Mouse (Mus musculus) gastrocnemius, adult 2 months (tissue): ENCODE data around the gene Rlbp1. TPM values are rescaled to one million over a fixed set of nuclear protein-coding genes. Genes with fewer than 3 reads are reported as not detected.

Experiments
- DNase-seq: peaks from one replicate; pipeline ENCODE4 v3.0.0; 2022
- H3K27ac ChIP-seq: fragments of 200-600 bp; 2 replicates; pipeline ENCODE4 v1.8.1; 2022; ENCODE audit warnings: mild to moderate bottlenecking
- H3K4me3 ChIP-seq: fragments of 200-600 bp; 2 replicates; pipeline ENCODE4 v1.8.1; 2022; ENCODE audit warnings: mild to moderate bottlenecking, moderate library complexity
- CTCF ChIP-seq: fragments of 200-600 bp; IDR thresholded peaks from 2 replicates; pipeline ENCODE4 v1.8.1; 2022; ENCODE audit warnings: antibody characterized with exemption, mild to moderate bottlenecking, moderate library complexity
- intact Hi-C: fragments of 180-260 bp; cut with DNase I; formaldehyde crosslinking; loops from one replicate; pipeline ENCODE4 v1.15.1; 2025
- total RNA-seq, 2 experiments: library from RNA; stranded (reverse); gene quantifications; 2 replicates each; pipeline ENCODE4 v1.2.3; 2021

Gene Rlbp1
- total RNA-seq, 2 experiments from 2014 or later: not detected

DNA sequence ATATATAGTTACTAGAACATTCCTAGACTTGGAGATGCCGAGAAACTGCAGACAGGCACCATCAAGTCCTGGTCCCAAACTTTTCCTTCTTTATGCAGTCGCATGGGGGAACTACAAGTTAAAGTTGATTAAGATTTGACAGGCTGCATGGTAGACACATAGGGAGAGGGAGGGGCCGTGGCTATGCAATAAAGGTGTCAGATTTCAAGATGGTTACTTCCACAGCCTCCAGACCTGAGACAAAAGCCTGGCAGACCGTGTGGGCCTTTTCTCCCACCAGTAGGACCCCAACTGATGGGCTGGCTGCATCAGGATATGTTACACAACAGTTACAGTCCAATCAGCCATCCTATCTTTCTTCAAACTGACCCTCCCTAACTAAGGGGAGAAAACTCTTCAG lies 17.4 kb downstream of the Rlbp1 start:
- no peak for DNase-seq
- TF ChIP-seq CTCF: no peak
- intact Hi-C loops: no loop called here
- H3K27ac ChIP-seq: no peak overlapping the region
- H3K4me3 ChIP-seq: no peak overlapping the region

DNA sequence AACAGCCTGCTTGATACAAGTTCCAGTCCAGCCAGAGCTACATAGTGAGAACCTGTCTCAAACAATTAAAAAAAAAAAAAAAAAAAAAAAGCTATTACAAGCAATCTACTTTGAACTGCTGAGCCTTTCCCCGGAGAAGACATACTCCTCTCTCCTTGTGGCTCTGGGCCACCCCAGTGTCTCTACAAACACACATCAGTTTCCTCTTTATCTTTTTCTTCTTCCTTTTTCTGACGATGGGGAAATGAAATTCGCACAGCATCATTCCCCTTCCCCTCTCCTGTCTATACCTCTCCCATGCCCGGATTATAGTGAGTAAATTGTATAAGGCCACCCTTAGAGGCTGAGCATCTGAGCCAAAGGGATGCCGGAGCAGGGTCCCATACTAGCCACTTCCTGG lies 18.2 kb downstream of the Rlbp1 start:
- intact Hi-C loops: no loop called here
- DNase-seq: no peak
- Histone ChIP-seq H3K27ac (no peak overlapping the region), H3K4me3 (no peak overlapping the region)
- TF ChIP-seq CTCF: no peak

DNA sequence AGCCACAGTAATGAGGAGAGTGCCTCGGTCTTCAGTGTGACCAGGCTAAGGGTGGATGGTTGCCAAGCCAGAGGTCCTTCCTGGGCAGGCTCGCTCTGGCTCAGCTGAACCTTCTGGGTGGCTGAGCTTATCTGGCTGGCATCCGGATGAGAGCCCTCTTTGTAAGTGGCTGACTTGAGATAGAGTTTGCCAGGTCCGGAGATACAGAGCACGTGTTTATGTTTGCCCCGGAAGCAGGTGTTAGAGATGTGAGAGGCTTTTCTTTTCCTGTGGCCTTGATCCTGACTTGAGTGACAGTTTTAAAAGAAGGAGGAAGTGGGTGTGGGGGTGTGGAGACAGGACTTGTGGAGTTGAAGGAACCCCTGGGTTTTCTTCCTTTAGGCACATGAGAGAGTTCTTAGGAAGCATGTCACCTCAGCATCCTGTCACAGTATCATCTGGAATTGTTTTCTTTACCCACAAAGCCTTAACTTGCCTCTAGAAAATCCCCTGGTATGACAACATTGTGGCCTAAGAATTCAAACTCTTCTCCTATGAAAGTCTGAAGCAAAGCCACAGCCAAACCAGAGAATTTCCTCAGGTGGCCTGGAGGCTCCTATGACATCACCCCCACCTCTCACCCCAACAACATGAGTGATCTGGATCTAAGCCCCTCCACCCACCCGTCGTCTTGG lies 23.3 kb downstream of the Rlbp1 start:
- peak; percentile 27 for DNase-seq
- Histone ChIP-seq H3K27ac (no peak overlapping the region), H3K4me3 (no peak overlapping the region)
- intact Hi-C loops: no loop called here
- no peak for TF ChIP-seq CTCF

DNA sequence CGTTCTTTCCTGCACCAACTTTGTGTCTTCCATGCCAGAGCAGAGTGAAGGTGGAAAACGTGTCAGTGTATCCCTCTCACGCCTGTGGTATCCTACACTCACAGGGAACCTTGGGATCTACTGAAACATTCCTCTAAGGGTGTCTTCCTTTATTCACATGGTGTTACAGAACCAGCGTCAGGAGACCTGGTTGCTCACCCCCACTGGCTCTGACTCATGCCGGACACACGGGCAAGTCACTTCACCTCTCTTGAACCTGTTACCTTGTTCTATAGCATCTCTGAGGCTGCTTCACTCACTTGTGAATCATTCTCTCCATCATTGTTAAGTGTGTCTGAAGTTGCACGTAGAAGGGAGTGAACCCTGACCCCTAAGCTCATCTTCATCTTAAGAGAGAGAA lies 24.0 kb downstream of the Rlbp1 start:
- 0 out of 2 replicates have a peak overlapping the region, but pooled peaks have one; percentile 5 for H3K27ac ChIP-seq
- intact Hi-C loops: no loop called here
- no peak for DNase-seq
- no peak overlapping the region for H3K4me3 ChIP-seq
- TF ChIP-seq CTCF: no peak

DNA sequence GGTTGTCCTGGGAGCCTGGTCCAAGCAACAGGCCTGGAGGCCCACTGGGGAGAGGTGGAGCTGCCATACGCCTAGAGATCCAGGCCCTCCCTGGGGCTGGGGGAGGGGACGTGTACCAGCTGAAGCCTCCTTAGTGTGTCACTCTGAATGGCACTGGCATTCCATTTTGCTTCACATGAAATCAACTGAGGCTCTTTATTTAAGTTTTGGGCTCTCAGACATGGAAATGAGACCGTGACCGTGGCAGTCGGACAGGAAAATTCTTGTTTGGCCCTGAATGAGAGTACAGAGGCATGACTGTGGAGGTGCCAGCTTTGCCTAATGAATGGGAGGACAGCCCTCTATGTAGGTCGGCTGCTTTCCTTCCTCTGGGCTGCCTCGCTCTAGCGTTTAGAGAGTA lies 24.6 kb downstream of the Rlbp1 start:
- TF ChIP-seq CTCF: no peak
- no peak overlapping the region for H3K27ac ChIP-seq

DNA sequence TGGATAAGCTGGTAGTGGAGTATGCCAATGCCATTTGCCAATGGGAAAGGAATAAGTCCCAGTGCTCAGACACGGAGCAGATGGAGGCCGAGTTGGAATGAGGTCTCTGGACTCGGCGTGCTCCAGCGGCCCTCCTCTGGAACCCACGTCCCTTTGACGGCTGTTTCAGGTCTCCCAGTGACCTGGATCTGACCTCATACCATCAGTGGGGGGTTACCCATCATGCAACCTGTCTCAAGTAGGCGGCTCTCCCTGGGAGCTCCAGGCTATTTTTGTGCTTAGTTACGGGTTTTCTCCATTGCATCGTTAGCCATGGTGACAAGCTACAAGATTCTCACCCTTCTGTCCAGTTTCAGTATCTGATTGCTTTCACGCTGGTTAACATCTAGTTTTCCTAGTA lies 26.8 kb downstream of the Rlbp1 start:
- Histone ChIP-seq H3K4me3 (no peak overlapping the region), H3K27ac (no peak overlapping the region)
- intact Hi-C loops: no loop called here
- TF ChIP-seq CTCF: no peak
- no peak for DNase-seq

More for the DNA sequence above, 24.6 kb downstream of the Rlbp1 start:
- intact Hi-C loops: no loop called here
- no peak overlapping the region for H3K4me3 ChIP-seq
- DNase-seq: no peak

DNA sequence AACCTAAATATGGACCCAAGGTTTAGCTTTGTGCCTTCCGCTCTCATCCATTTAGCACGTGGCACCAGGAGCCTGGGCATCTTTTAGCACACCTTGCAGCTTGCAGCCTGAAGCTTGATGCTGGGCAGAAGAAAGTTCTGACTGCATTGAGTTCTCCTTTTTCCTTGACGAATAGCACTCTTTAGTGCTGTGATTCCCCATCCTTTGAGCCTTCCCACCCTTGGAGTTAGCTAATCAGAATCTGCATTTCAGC lies 27.7 kb downstream of the Rlbp1 start:
- intact Hi-C loops: no loop called here
- no peak for DNase-seq
- TF ChIP-seq CTCF: no peak

GRCm38 (mm10) chr7:79358350-79359182 lies 28.3 kb downstream of the Rlbp1 start:
- intact Hi-C loops: no loop called here
- Histone ChIP-seq H3K4me3 (no peak overlapping the region), H3K27ac (no peak overlapping the region)
- no peak for TF ChIP-seq CTCF
- DNase-seq: no peak

More for the DNA sequence above, 27.7 kb downstream of the Rlbp1 start:
- no peak overlapping the region for H3K27ac ChIP-seq
- no peak overlapping the region for H3K4me3 ChIP-seq

GRCm38 (mm10) chr7:79349738-79350386 lies 37.0 kb downstream of the Rlbp1 start:
- H3K27ac ChIP-seq: peak overlapping the region; percentile 48
- intact Hi-C loops: loop anchor here (1.0 to 5.0 kb wide), 3 partner anchors 104 to 426 kb away; no protein-coding TSS in a partner anchor
- TF ChIP-seq CTCF: peak; percentile 93

GRCm38 (mm10) chr7:79348816-79349215 lies 38.0 kb downstream of the Rlbp1 start:
- no peak for DNase-seq
- TF ChIP-seq CTCF: no peak
- H3K4me3 ChIP-seq: no peak overlapping the region
- intact Hi-C loops: loop anchor here (1.0 to 5.0 kb wide), 3 partner anchors 103 to 425 kb away; no protein-coding TSS in a partner anchor
- H3K27ac ChIP-seq: no peak overlapping the region

More at GRCm38 (mm10) chr7:79349738-79350386, 37.0 kb downstream of the Rlbp1 start:
- DNase-seq: peak; percentile 71
- H3K4me3 ChIP-seq: no peak overlapping the region

GRCm38 (mm10) chr7:79347108-79347813 lies 39.6 kb downstream of the Rlbp1 start:
- peak overlapping the region; percentile 20; the same call in 1 of the 2 replicates for H3K27ac ChIP-seq
- no peak for DNase-seq
- peak; percentile 18; the same call in 1 of the 2 replicates for TF ChIP-seq CTCF
- intact Hi-C loops: loop anchor here (5.0 kb wide), 1 partner anchor 205 kb away; no protein-coding TSS in a partner anchor
- H3K4me3 ChIP-seq: no peak overlapping the region

GRCm38 (mm10) chr7:79346555-79347075 lies 40.2 kb downstream of the Rlbp1 start:
- Histone ChIP-seq H3K4me3 (no peak overlapping the region), H3K27ac (no peak overlapping the region)
- peak; percentile 24 for DNase-seq
- TF ChIP-seq CTCF: no peak
- intact Hi-C loops: loop anchor here (5.0 kb wide), 1 partner anchor 204 kb away; no protein-coding TSS in a partner anchor
